Mouse (Mus musculus): ENCODE measurements at regions not wholly inside any gene's neighbourhood (a gene's known extent, or its start where the extent isn't known, plus 50 kb on each side); places are given as distances from the start of the nearest gene placed in this dataset.

DNA sequence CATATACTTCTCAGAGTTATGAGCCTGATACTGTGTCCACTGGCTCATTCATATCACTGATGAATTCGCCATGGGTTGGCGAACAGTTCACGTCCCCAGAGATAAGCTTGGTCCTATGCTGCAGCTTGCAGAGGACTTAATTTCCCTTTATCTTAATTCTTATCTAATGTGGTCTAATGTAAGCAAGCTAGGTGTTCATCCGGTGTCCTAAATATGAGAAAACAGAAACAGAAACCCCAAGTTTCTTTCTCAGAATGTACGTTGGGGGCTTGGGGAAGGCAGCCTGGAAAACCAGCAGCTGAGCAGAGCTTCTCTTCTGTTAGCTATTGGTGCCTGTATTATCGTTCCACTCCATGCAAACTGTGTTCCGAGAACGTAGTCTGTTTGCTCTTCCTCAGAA is 170.1 kb downstream of the 1700064H15Rik start:
- TF ChIP-seq ELF1 (IDR thresholded peaks at IDR 0.05; ENCODE audit: low read depth, low read length) (no peak), BHLHE40 (IDR thresholded peaks at IDR 0.05; ENCODE audit: low read depth, low read length) (no peak), NRF1 (IDR thresholded peaks at IDR 0.05; ENCODE audit: low read depth, low read length) (no peak), RAD21 (IDR thresholded peaks at IDR 0.05; ENCODE audit: low read depth, low read length) (no peak), MEF2A (IDR thresholded peaks at IDR 0.05; ENCODE audit: borderline replicate concordance, low read depth, low read length) (no peak), TCF12 (IDR thresholded peaks at IDR 0.05; ENCODE audit: low read depth, low read length) (no peak), KAT2A (IDR thresholded peaks at IDR 0.05; ENCODE audit: insufficient replicate concordance, low read length) (no peak), CHD1 (IDR thresholded peaks at IDR 0.05; ENCODE audit: low read depth, low read length) (no peak), EP300 (IDR thresholded peaks at IDR 0.05; ENCODE audit: low read length) (no peak), NELFE (IDR thresholded peaks at IDR 0.05; ENCODE audit: low read depth, low read length) (no peak), MYC (IDR thresholded peaks at IDR 0.05; ENCODE audit: low read depth, low read length) (no peak)
- Histone ChIP-seq H3K4me3 (replicated peaks in 1 of 3; ENCODE audit: low read depth in 2 of 3, low read length in 2 of 3, poor library complexity in 1 of 3) (no peak overlapping the region), H3K9me3 (replicated peaks; ENCODE audit: low read length) (no peaks in the 10 kb centered on the region), H3K27me3 (replicated peaks) (no peaks in the 10 kb centered on the region), H3K4me2 (ENCODE audit: insufficient read depth, low read depth, poor library complexity, severe bottlenecking) (no peak overlapping the region; the same call in 1 of the 2 replicates), H3K9ac (ENCODE audit: insufficient read depth, low read depth) (no peak overlapping the region), H3K27ac (ENCODE audit: insufficient read depth, low read depth) (no peak overlapping the region), H3K4me1 (ENCODE audit: control insufficient read depth in 1 of 2, insufficient read depth in 2 of 2) (peaks cover 2 to 4% of the 10 kb centered on the region in 2 experiments), H3K36me3 (replicated peaks in 1 of 2; ENCODE audit: control insufficient read depth in 1 of 2, insufficient read depth in 1 of 2, low read length in 1 of 2) (no peaks in the 10 kb centered on the region), H3K79me2 (replicated peaks; ENCODE audit: control insufficient read depth, extremely low read depth, insufficient read depth, poor library complexity, severe bottlenecking) (no peaks in the 10 kb centered on the region)
- dilution Hi-C loops (cut with MboI; ENCODE audit: extremely low pct_ligation_motif_present, extremely low pct_unique_long_range_greater_than_20kb, low sequenced_read_pairs), result no loop called here
- DNase-seq (ENCODE audit: extremely low read depth), result no peak
- in situ Hi-C loops (cut with MboI; ENCODE audit: low pct_ligation_motif_present, low pct_unique_long_range_greater_than_20kb, low sequenced_read_pairs), result no loop called here

DNA sequence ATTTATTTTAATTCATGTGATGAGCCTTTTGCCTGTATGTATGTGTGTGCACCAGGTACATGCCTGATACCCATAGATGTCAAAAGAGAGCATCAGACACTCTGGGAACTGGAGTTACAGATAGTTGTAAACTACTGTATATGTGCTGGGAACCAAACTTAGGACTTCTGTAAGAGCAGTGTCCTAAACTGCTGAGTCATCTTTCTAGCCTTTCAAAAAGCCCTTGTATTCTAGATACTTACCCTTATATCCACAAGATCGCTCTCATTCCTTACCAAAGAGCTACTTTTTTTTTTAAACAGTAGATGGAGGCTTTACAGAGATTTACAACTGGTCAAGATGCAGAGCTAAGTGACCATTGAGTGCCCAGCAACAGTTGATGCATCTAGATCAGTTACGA is 171.0 kb downstream of the 1700064H15Rik start:
- Histone ChIP-seq H3K27ac (ENCODE audit: insufficient read depth, low read depth) (no peak overlapping the region), H3K4me3 (replicated peaks in 1 of 3; ENCODE audit: low read depth in 2 of 3, low read length in 2 of 3, poor library complexity in 1 of 3) (no peak overlapping the region), H3K4me2 (ENCODE audit: insufficient read depth, low read depth, poor library complexity, severe bottlenecking) (no peak overlapping the region), H3K4me1 (ENCODE audit: control insufficient read depth in 1 of 2, insufficient read depth in 2 of 2) (peaks cover 2 to 4% of the 10 kb centered on the region in 2 experiments), H3K27me3 (replicated peaks) (no peaks in the 10 kb centered on the region), H3K9me3 (replicated peaks; ENCODE audit: low read length) (no peaks in the 10 kb centered on the region), H3K9ac (ENCODE audit: insufficient read depth, low read depth) (no peak overlapping the region), H3K79me2 (replicated peaks; ENCODE audit: control insufficient read depth, extremely low read depth, insufficient read depth, poor library complexity, severe bottlenecking) (no peaks in the 10 kb centered on the region), H3K36me3 (replicated peaks in 1 of 2; ENCODE audit: control insufficient read depth in 1 of 2, insufficient read depth in 1 of 2, low read length in 1 of 2) (no peaks in the 10 kb centered on the region)
- no peak for DNase-seq (ENCODE audit: extremely low read depth)
- dilution Hi-C loops (cut with MboI; ENCODE audit: extremely low pct_ligation_motif_present, extremely low pct_unique_long_range_greater_than_20kb, low sequenced_read_pairs) (no loop called here), in situ Hi-C loops (cut with MboI; ENCODE audit: low pct_ligation_motif_present, low pct_unique_long_range_greater_than_20kb, low sequenced_read_pairs) (no loop called here)
- TF ChIP-seq NELFE (IDR thresholded peaks at IDR 0.05; ENCODE audit: low read depth, low read length), result no peak
- TF ChIP-seq IRF4 (IDR thresholded peaks at IDR 0.05; ENCODE audit: low read depth, low read length), result no peak
- no peak for TF ChIP-seq NRF1 (IDR thresholded peaks at IDR 0.05; ENCODE audit: low read depth, low read length)
- peak; percentile 93 for TF ChIP-seq MAFK (IDR thresholded peaks at IDR 0.05; ENCODE audit: insufficient replicate concordance, low read length)
- no peak for TF ChIP-seq CHD2 (IDR thresholded peaks at IDR 0.05; ENCODE audit: low read length)
